Mouse (Mus musculus): Measurements from ENCODE around the gene Cadps2. TPM values are rescaled to one million over a fixed set of nuclear protein-coding genes. Genes with fewer than 3 reads are reported as not detected.

Gene Cadps2
- total and polyA plus RNA-seq, 3 experiments = 0.87 TPM; not detected in 2

GRCm38 (mm10) chr6:23280811-23281513 lies 558.3 kb downstream of the Cadps2 start:
- no peak overlapping the region for H3K4me3 ChIP-seq (ENCODE audit: low read depth, low read length)
- H3K36me3 ChIP-seq (replicated peaks) = no peaks in the 10 kb centered on the region
- H3K4me1 ChIP-seq (ENCODE audit: insufficient read depth, low read depth, low read length) = no peaks in the 10 kb centered on the region
- ATAC-seq (ENCODE audit: extremely low read depth, insufficient number of reproducible peaks, low FRiP score, poor library complexity, severe bottlenecking) (no peak), DNase-seq (ENCODE audit: low spot score) (no peak)
- H3K27me3 ChIP-seq (ENCODE audit: insufficient read depth, low read length) = no peaks in the 10 kb centered on the region
- TF ChIP-seq TAL1 (conservative IDR thresholded peaks at IDR 0.05; ENCODE audit: low read depth, low read length) (no peak), GATA1 (IDR thresholded peaks at IDR 0.05; ENCODE audit: borderline replicate concordance, low read length) (no peak), POLR2AphosphoS5 (IDR thresholded peaks at IDR 0.05; ENCODE audit: insufficient replicate concordance, low read depth, low read length) (no peak), GATA2 (IDR thresholded peaks at IDR 0.05; ENCODE audit: borderline replicate concordance, low read depth, low read length) (no peak), CTCF (IDR thresholded peaks at IDR 0.05; ENCODE audit: low read depth, low read length) (no peak)
- H3K9me3 ChIP-seq (replicated peaks) = no peaks in the 10 kb centered on the region

GRCm38 (mm10) chr6:23273483-23273882 lies 565.7 kb downstream of the Cadps2 start:
- Histone ChIP-seq H3K36me3 (replicated peaks) (no peaks in the 10 kb centered on the region), H3K4me1 (ENCODE audit: insufficient read depth, low read depth, low read length) (no peaks in the 10 kb centered on the region), H3K9me3 (replicated peaks) (no peaks in the 10 kb centered on the region), H3K27me3 (ENCODE audit: insufficient read depth, low read length) (no peaks in the 10 kb centered on the region), H3K4me3 (ENCODE audit: low read depth, low read length) (no peak overlapping the region)
- TF ChIP-seq GATA1 (IDR thresholded peaks at IDR 0.05; ENCODE audit: borderline replicate concordance, low read length) = no peak
- no peak for TF ChIP-seq TAL1 (conservative IDR thresholded peaks at IDR 0.05; ENCODE audit: low read depth, low read length)
- no peak for TF ChIP-seq GATA2 (IDR thresholded peaks at IDR 0.05; ENCODE audit: borderline replicate concordance, low read depth, low read length)
- TF ChIP-seq CTCF (IDR thresholded peaks at IDR 0.05; ENCODE audit: low read depth, low read length) = no peak
- no peak for TF ChIP-seq POLR2AphosphoS5 (IDR thresholded peaks at IDR 0.05; ENCODE audit: insufficient replicate concordance, low read depth, low read length)
- ATAC-seq (ENCODE audit: extremely low read depth, insufficient number of reproducible peaks, low FRiP score, poor library complexity, severe bottlenecking) (no peak), DNase-seq (ENCODE audit: low spot score) (no peak)

DNA sequence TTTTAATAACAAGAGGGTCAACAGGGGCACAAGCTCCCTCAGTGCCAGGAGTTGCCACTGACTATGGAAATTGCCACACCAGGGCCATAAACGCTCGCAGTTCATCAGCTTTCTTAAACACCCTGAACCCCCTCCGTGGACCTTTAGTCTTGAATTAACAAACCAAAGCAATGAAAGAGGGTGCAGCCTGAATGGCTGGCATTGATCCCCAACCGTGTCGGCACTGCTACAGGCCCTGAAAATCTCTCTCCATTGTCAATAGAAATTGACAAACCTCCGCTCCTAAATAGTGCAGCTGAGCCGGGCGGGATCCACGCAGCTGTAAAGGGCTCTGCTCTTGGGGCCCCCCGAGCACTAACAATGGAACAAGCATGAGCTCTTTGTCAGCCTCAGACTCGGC lies 566.2 kb downstream of the Cadps2 start:
- TF ChIP-seq GATA2 (IDR thresholded peaks at IDR 0.05; ENCODE audit: borderline replicate concordance, low read depth, low read length) = no peak
- no peak for TF ChIP-seq CTCF (IDR thresholded peaks at IDR 0.05; ENCODE audit: low read depth, low read length)
- no peak for TF ChIP-seq POLR2AphosphoS5 (IDR thresholded peaks at IDR 0.05; ENCODE audit: insufficient replicate concordance, low read depth, low read length)
- TF ChIP-seq TAL1 (conservative IDR thresholded peaks at IDR 0.05; ENCODE audit: low read depth, low read length) = no peak
- TF ChIP-seq GATA1 (IDR thresholded peaks at IDR 0.05; ENCODE audit: borderline replicate concordance, low read length) = no peak
- no peaks in the 10 kb centered on the region for H3K4me1 ChIP-seq (ENCODE audit: insufficient read depth, low read depth, low read length)
- no peak for DNase-seq (ENCODE audit: low spot score)
- no peaks in the 10 kb centered on the region for H3K27me3 ChIP-seq (ENCODE audit: insufficient read depth, low read length)
- no peak for ATAC-seq (ENCODE audit: extremely low read depth, insufficient number of reproducible peaks, low FRiP score, poor library complexity, severe bottlenecking)
- no peaks in the 10 kb centered on the region for H3K9me3 ChIP-seq (replicated peaks)
- no peaks in the 10 kb centered on the region for H3K36me3 ChIP-seq (replicated peaks)
- no peak overlapping the region for H3K4me3 ChIP-seq (ENCODE audit: low read depth, low read length)

GRCm38 (mm10) chr6:23272542-23272941 lies 566.7 kb downstream of the Cadps2 start:
- H3K9me3 ChIP-seq (replicated peaks) = no peaks in the 10 kb centered on the region
- H3K4me3 ChIP-seq (ENCODE audit: low read depth, low read length) = no peak overlapping the region
- DNase-seq (ENCODE audit: low spot score) (no peak), ATAC-seq (ENCODE audit: extremely low read depth, insufficient number of reproducible peaks, low FRiP score, poor library complexity, severe bottlenecking) (no peak)
- H3K36me3 ChIP-seq (replicated peaks) = no peaks in the 10 kb centered on the region
- TF ChIP-seq TAL1 (conservative IDR thresholded peaks at IDR 0.05; ENCODE audit: low read depth, low read length) (no peak), POLR2AphosphoS5 (IDR thresholded peaks at IDR 0.05; ENCODE audit: insufficient replicate concordance, low read depth, low read length) (no peak), CTCF (IDR thresholded peaks at IDR 0.05; ENCODE audit: low read depth, low read length) (no peak), GATA2 (IDR thresholded peaks at IDR 0.05; ENCODE audit: borderline replicate concordance, low read depth, low read length) (no peak), GATA1 (IDR thresholded peaks at IDR 0.05; ENCODE audit: borderline replicate concordance, low read length) (no peak)
- no peaks in the 10 kb centered on the region for H3K27me3 ChIP-seq (ENCODE audit: insufficient read depth, low read length)
- no peaks in the 10 kb centered on the region for H3K4me1 ChIP-seq (ENCODE audit: insufficient read depth, low read depth, low read length)

GRCm38 (mm10) chr6:23260738-23261050 lies 578.5 kb downstream of the Cadps2 start:
- Histone ChIP-seq H3K27me3 (ENCODE audit: insufficient read depth, low read length) (no peaks in the 10 kb centered on the region), H3K4me1 (ENCODE audit: insufficient read depth, low read depth, low read length) (no peaks in the 10 kb centered on the region), H3K9me3 (replicated peaks) (no peaks in the 10 kb centered on the region; the same call in 1 of the 2 replicates), H3K36me3 (replicated peaks) (no peaks in the 10 kb centered on the region), H3K4me3 (ENCODE audit: low read depth, low read length) (no peak overlapping the region)
- ATAC-seq (ENCODE audit: extremely low read depth, insufficient number of reproducible peaks, low FRiP score, poor library complexity, severe bottlenecking) = no peak
- TF ChIP-seq GATA2 (IDR thresholded peaks at IDR 0.05; ENCODE audit: borderline replicate concordance, low read depth, low read length) = no peak
- no peak for TF ChIP-seq TAL1 (conservative IDR thresholded peaks at IDR 0.05; ENCODE audit: low read depth, low read length)
- TF ChIP-seq POLR2AphosphoS5 (IDR thresholded peaks at IDR 0.05; ENCODE audit: insufficient replicate concordance, low read depth, low read length) = no peak
- TF ChIP-seq GATA1 (IDR thresholded peaks at IDR 0.05; ENCODE audit: borderline replicate concordance, low read length) = no peak
- no peak for TF ChIP-seq CTCF (IDR thresholded peaks at IDR 0.05; ENCODE audit: low read depth, low read length)
- no peak for DNase-seq (ENCODE audit: low spot score)

DNA sequence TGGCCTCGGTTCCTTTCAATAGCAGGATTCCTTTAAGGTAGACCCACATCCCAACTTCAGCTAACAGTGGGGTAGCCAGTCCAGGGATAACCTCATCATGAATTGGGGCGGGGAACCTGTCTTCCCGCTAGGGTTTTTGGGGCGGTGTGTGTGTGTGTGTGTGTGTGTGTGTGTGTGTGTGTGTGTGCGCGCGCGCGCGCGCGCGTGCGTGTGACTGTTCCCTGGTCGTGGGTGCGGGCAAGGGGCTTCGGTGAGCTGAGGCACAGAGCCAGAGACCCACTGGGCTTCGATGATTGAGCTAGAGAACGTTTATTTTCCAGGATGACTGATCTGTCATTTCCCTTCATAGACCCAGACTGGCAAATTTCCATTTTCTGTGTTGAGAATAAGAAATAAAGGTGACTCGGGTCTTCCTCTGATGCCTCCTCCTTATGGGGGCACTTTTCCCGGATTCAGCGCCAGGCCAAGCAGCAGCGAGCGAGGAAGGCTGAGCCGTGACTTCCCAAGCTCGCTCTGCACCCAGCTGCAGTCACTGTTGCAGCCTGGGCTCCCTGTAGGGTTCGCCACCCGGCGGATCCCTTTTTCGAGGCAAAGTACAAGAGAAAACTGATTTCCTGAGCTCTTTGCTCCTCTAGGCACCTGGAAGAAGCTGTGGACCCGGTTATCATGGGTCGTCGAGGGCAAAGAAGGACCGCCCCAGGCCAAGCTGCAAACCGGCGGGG lies 579.0 kb downstream of the Cadps2 start:
- H3K27me3 ChIP-seq (ENCODE audit: insufficient read depth, low read length) = no peaks in the 10 kb centered on the region
- ATAC-seq (ENCODE audit: extremely low read depth, insufficient number of reproducible peaks, low FRiP score, poor library complexity, severe bottlenecking) = no peak

More for the DNA sequence above, 579.0 kb downstream of the Cadps2 start:
- no peaks in the 10 kb centered on the region for H3K4me1 ChIP-seq (ENCODE audit: insufficient read depth, low read depth, low read length)
- H3K9me3 ChIP-seq (replicated peaks) = no peaks in the 10 kb centered on the region; the same call in 1 of the 2 replicates
- no peak for DNase-seq (ENCODE audit: low spot score)
- no peak overlapping the region for H3K4me3 ChIP-seq (ENCODE audit: low read depth, low read length)
- H3K36me3 ChIP-seq (replicated peaks) = no peaks in the 10 kb centered on the region
- TF ChIP-seq GATA2 (IDR thresholded peaks at IDR 0.05; ENCODE audit: borderline replicate concordance, low read depth, low read length) (no peak), GATA1 (IDR thresholded peaks at IDR 0.05; ENCODE audit: borderline replicate concordance, low read length) (no peak), CTCF (IDR thresholded peaks at IDR 0.05; ENCODE audit: low read depth, low read length) (no peak), POLR2AphosphoS5 (IDR thresholded peaks at IDR 0.05; ENCODE audit: insufficient replicate concordance, low read depth, low read length) (no peak), TAL1 (conservative IDR thresholded peaks at IDR 0.05; ENCODE audit: low read depth, low read length) (no peak)
